Mouse (Mus musculus) limb, embryonic 15.5 days (tissue): Measurements from ENCODE around the gene Vps37c. TPM values are rescaled to one million over a fixed set of nuclear protein-coding genes. Genes with fewer than 3 reads are reported as not detected.
A peak's percentile ranks its signal among the peaks of the same experiment; 100 is the strongest.

Experiments
- ATAC-seq: fragments of 200-750 bp; cut with Nextera tagmentation; 2 replicates; pipeline ENCODE4 v1.8.0; 2017; ENCODE audit warnings: low read depth, moderate TSS enrichment; ENCODE audit not compliant: insufficient number of reproducible peaks, low FRiP score, low TSS enrichment
- H3K27ac ChIP-seq: fragments of 300-500 bp; sonication (generic); 2 replicates; pipeline ENCODE4 v1.5.1; 2015; ENCODE audit warnings: moderate library complexity, mild to moderate bottlenecking, inconsistent platforms
- H3K27me3 ChIP-seq: fragments of 300-500 bp; sonication (generic); 2 replicates; pipeline ENCODE4 v1.6.1; 2015; ENCODE audit warnings: inconsistent platforms
- H3K36me3 ChIP-seq: fragments of 300-500 bp; sonication (generic); 2 replicates; pipeline ENCODE4 v1.6.1; 2015; ENCODE audit warnings: inconsistent platforms
- H3K4me1 ChIP-seq: fragments of 300-500 bp; sonication (generic); 2 replicates; pipeline ENCODE4 v1.6.1; 2015; ENCODE audit warnings: inconsistent platforms
- H3K4me2 ChIP-seq: fragments of 300-500 bp; sonication (generic); 2 replicates; pipeline ENCODE4 v1.6.1; 2015; ENCODE audit warnings: mild to moderate bottlenecking, inconsistent platforms
- H3K4me3 ChIP-seq: fragments of 300-500 bp; sonication (generic); 2 replicates; pipeline ENCODE4 v1.5.1; 2015; ENCODE audit warnings: mild to moderate bottlenecking, inconsistent platforms
- H3K9ac ChIP-seq: fragments of 300-500 bp; sonication (generic); 2 replicates; pipeline ENCODE4 v1.6.1; 2015; ENCODE audit warnings: inconsistent platforms
- H3K9me3 ChIP-seq: fragments of 300-500 bp; sonication (generic); 2 replicates; pipeline ENCODE4 v1.6.1; 2016; ENCODE audit warnings: inconsistent platforms
- WGBS: fragments of 180-500 bp; shearing (Covaris S2); methylation state at CpG from one replicate; pipeline ENCODE4 v1.1.7; 2015; 5-methylcytosine and 5-hydroxymethylcytosine counted together
- polyA plus RNA-seq: library from polyadenylated mRNA; unstranded; fragments of >200 nt; fragmentation: Nextera tagmentation; extraction: Ambion mirVana; gene quantifications from 2 replicates; pipeline ENCODE4 v1.2.1, GENCODE M21; 2015

The Vps37c gene
- polyA plus RNA-seq: 46.0 and 48.6 TPM in 2 replicates

DNA sequence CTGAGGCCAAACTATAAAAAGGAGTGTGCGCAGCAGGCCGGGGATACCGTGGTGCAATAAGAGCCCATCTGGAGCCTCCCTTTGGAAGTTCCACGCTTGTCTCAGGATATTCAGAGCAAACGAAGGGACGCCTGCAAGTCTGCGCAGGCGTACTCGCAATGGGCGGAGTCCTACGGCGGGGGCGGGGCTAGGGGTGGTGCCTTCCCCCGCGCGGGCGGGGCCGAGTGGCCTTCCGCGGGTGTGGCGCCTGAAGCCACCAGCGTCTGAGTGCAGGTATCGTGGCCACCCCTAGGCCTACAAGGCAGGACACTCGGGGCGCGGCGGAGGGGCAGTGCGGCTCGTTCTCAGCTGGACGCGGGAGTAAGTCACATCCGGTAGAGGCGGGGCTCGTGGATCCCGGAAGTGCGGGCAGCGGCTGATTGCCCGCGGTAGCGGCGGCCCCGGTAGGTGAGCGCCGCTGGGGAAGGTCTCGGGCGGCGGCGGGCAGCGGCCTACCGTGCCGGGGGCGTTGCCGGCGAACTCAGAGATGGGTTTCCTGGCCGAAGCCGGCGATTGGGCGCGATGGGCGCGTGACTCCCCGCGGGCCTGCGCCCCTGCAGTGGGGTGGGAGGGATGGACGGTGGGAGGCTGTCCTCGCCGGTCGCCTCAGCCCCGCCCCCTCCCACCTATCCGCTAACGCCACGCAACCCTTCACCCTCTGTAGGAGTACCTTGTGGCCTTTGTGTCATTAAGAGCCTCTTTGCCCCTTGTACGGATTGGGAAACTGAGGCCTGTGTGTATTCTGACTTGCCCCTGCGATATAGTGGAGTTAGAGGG, at the start of gene Vps37c:
Vps37c (plus strand) TSS at position 199 of the 816 bp plus-strand sequence.
- no peaks in the 10 kb centered on the region for H3K9me3 ChIP-seq
- H3K4me1 ChIP-seq: peaks cover 31% of the 10 kb centered on the region
- H3K27me3 ChIP-seq: no peaks in the 10 kb centered on the region
- H3K9ac ChIP-seq: peak within 1 kb of the TSS; percentile 84
- H3K27ac ChIP-seq: peak within 1 kb of the TSS; percentile 98
- H3K4me3 ChIP-seq: peak within 1 kb of the TSS; percentile 89
- peak within 1 kb of the TSS; percentile 68 for H3K4me2 ChIP-seq
- peak; percentile 89 for ATAC-seq
- under 1% methylated on average over 67 of the region's 74 CpGs for WGBS
- no peaks in the 10 kb centered on the region for H3K36me3 ChIP-seq

DNA sequence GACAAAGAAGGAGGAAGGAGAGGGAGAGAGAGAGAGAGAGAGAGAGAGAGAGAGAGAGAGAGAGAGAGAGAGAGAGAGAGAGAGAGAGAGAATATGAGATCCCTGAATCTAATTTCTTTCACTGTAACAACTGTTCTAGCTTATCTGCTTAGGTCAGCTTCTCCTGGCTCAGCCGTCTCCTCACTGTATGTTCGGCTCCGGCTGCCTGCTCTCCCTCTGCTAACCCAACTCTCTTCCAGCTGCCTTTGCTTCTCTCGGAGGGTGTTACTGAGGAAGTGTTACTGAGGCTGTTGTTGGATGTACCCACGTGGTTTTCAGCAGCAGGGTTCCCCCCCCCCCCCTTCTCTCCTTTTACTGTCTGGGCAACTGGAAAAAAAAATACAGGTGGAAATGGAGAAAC, 48.5 kb upstream of the Vps37c start:
- no peak for ATAC-seq
- no peaks in the 10 kb centered on the region for H3K9me3 ChIP-seq
- H3K4me3 ChIP-seq: 0 out of 2 replicates have a peak overlapping the region, but pooled peaks have one; percentile 3
- 4% methylated on average over 5 of the region's 5 CpGs for WGBS
- H3K4me1 ChIP-seq: peaks cover 15% of the 10 kb centered on the region; the same call in 1 of the 2 replicates
- H3K9ac ChIP-seq: 0 out of 2 replicates have a peak overlapping the region, but pooled peaks have one; percentile 26
- H3K4me2 ChIP-seq: peak overlapping the region; percentile 31
- no peaks in the 10 kb centered on the region for H3K36me3 ChIP-seq
- no peaks in the 10 kb centered on the region for H3K27me3 ChIP-seq
- H3K27ac ChIP-seq: peak overlapping the region; percentile 79

DNA sequence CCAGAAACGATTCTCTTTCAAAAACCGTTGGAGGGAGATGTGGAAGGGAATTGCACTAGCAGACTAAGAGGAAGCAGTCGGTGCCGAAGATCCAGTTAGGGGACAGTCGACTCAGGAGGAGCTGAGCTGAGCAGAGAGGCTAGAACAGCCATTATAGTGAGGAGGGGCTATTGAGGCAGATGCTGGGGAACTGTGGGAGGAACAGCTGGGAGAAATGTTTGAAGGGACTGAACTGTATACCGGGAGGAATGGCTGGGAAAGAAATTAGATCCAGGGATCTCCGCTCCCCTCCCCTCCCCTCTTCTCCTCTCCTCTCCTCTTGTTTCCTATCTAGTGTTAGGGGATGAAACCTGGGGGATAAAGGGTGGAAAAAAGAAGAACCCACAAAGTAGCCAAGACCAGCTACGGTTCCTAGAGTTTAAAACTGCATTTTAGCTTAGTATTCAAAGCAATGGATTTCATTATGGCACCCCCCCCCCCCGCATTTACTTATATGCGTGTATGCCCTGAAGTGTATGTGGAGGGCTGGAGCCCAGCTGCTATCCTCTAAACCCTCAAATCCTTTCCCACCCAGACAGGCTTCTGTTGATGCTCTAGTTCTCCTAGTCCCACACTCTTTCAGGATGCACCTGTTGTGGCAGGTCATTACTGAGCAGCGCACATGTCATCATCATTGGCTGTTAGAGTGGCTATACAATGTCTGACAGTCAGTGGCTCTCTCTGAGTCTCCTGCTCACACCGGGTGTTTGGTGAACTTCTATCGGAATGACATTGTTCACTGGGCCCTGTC, 47.8 kb upstream of the Vps37c start:
- H3K27ac ChIP-seq: peak overlapping the region; percentile 79
- peak overlapping the region; percentile 31 for H3K4me2 ChIP-seq
- H3K4me1 ChIP-seq: peaks cover 8% of the 10 kb centered on the region; the same call in 1 of the 2 replicates
- 0 out of 2 replicates have a peak overlapping the region, but pooled peaks have one; percentile 26 for H3K9ac ChIP-seq
- H3K36me3 ChIP-seq: no peaks in the 10 kb centered on the region
- peak; percentile 73 for ATAC-seq
- WGBS: 38% methylated on average over 13 of the region's 13 CpGs
- 0 out of 2 replicates have a peak overlapping the region, but pooled peaks have one; percentile 3 for H3K4me3 ChIP-seq
- H3K27me3 ChIP-seq: no peaks in the 10 kb centered on the region
- no peaks in the 10 kb centered on the region for H3K9me3 ChIP-seq

- 83% methylated on average over 2 of the region's 2 CpGs for WGBS
- H3K9me3 ChIP-seq: no peaks in the 10 kb centered on the region
- H3K36me3 ChIP-seq: no peaks in the 10 kb centered on the region
- H3K4me1 ChIP-seq: peaks cover 1% of the 10 kb centered on the region; the same call in 1 of the 2 replicates
- H3K4me2 ChIP-seq: no peak overlapping the region
- no peak for ATAC-seq
- no peaks in the 10 kb centered on the region for H3K27me3 ChIP-seq
- H3K27ac ChIP-seq: no peak overlapping the region
- no peak overlapping the region for H3K4me3 ChIP-seq
- no peak overlapping the region for H3K9ac ChIP-seq
These were observed 42.9 kb upstream of the Vps37c start for GRCm38 (mm10) chr19:10645616-10646015.

- ATAC-seq: no peak
- no peak overlapping the region for H3K4me3 ChIP-seq
- no peaks in the 10 kb centered on the region for H3K36me3 ChIP-seq
- no peaks in the 10 kb centered on the region for H3K9me3 ChIP-seq
- H3K4me1 ChIP-seq: no peaks in the 10 kb centered on the region
- WGBS: 82% methylated on average over 8 of the region's 8 CpGs
- H3K27me3 ChIP-seq: no peaks in the 10 kb centered on the region
- H3K27ac ChIP-seq: no peak overlapping the region
- no peak overlapping the region for H3K9ac ChIP-seq
- no peak overlapping the region for H3K4me2 ChIP-seq
These were observed 40.4 kb upstream of the Vps37c start for GRCm38 (mm10) chr19:10648156-10648555.

DNA sequence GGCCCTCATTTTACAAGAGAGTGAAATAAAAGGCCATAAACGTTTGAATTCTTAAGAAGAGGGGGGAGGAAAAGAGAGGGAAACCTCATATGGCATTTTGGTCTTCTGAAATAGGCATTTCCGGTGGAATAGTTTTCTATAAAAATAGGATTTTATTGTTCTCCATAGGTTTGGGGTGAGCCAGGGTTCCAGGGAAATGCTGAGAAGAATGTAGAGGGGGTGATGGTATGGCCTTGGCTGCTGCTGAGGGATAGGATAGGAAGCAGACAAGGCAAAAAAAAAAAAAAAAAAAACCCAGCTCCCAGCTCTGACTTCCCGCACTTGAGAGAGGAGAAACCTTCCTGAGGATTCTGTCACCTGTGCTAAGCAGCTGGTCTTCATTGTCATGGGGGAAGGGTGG, 32.5 kb upstream of the Vps37c start:
- peak; percentile 16; the same call in 1 of the 2 replicates for ATAC-seq
- Histone ChIP-seq H3K4me3 (no peak overlapping the region), H3K4me2 (no peak overlapping the region), H3K9me3 (no peaks in the 10 kb centered on the region), H3K27me3 (no peaks in the 10 kb centered on the region), H3K9ac (no peak overlapping the region), H3K27ac (peak overlapping the region; percentile 75), H3K36me3 (no peaks in the 10 kb centered on the region), H3K4me1 (peaks cover 14% of the 10 kb centered on the region)
- 12% methylated on average over 3 of the region's 3 CpGs for WGBS

GRCm38 (mm10) chr19:10657742-10658141, 30.8 kb upstream of the Vps37c start:
- H3K4me3 ChIP-seq: no peak overlapping the region
- peaks cover 14% of the 10 kb centered on the region for H3K4me1 ChIP-seq
- no peak overlapping the region for H3K27ac ChIP-seq
- H3K36me3 ChIP-seq: no peaks in the 10 kb centered on the region
- ATAC-seq: no peak
- 81% methylated on average over 5 of the region's 5 CpGs for WGBS
- H3K9ac ChIP-seq: no peak overlapping the region
- H3K9me3 ChIP-seq: no peaks in the 10 kb centered on the region
- no peaks in the 10 kb centered on the region for H3K27me3 ChIP-seq
- no peak overlapping the region for H3K4me2 ChIP-seq

DNA sequence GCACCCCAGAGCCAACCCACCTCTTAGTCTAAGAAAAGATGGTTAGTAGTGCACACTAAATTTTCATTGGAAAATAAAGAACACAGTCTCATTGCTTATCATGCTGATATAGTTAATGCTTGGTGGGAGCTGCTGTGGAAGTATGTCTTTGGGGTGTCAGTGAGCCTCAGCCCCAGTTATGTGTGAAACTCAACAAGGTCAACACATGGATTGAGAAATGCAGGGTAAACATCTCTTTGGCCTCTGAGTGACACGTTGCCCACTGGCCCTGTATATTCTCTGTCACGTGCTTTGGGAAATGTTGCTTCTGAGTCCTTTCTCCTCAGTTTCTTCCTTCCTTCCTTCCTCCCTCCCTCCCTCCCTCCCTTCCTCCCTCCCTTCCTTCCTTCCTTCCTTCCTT, 30.1 kb upstream of the Vps37c start:
- 73% methylated on average over 2 of the region's 2 CpGs for WGBS

GRCm38 (mm10) chr19:10661373-10661772, 27.2 kb upstream of the Vps37c start:
- Histone ChIP-seq H3K9me3 (no peaks in the 10 kb centered on the region), H3K27ac (no peak overlapping the region), H3K27me3 (no peaks in the 10 kb centered on the region), H3K9ac (no peak overlapping the region), H3K4me2 (no peak overlapping the region), H3K4me1 (peaks cover 4% of the 10 kb centered on the region), H3K36me3 (no peaks in the 10 kb centered on the region), H3K4me3 (no peak overlapping the region)
- no peak for ATAC-seq
- WGBS: 87% methylated on average over 5 of the region's 5 CpGs

More for the DNA sequence above, 30.1 kb upstream of the Vps37c start:
- Histone ChIP-seq H3K4me3 (no peak overlapping the region), H3K4me2 (no peak overlapping the region), H3K27me3 (no peaks in the 10 kb centered on the region), H3K27ac (no peak overlapping the region), H3K9ac (no peak overlapping the region), H3K4me1 (peaks cover 14% of the 10 kb centered on the region), H3K9me3 (no peaks in the 10 kb centered on the region), H3K36me3 (no peaks in the 10 kb centered on the region)
- ATAC-seq: no peak

- Histone ChIP-seq H3K4me1 (no peaks in the 10 kb centered on the region), H3K9ac (no peak overlapping the region), H3K9me3 (no peaks in the 10 kb centered on the region), H3K4me3 (no peak overlapping the region), H3K27me3 (no peaks in the 10 kb centered on the region), H3K4me2 (no peak overlapping the region), H3K27ac (no peak overlapping the region), H3K36me3 (no peaks in the 10 kb centered on the region)
- ATAC-seq: no peak
- WGBS: 87% methylated on average over 2 of the region's 2 CpGs
These were observed 26.6 kb upstream of the Vps37c start for GRCm38 (mm10) chr19:10661919-10662318.

GRCm38 (mm10) chr19:10662665-10663064, 25.9 kb upstream of the Vps37c start:
- H3K36me3 ChIP-seq: no peaks in the 10 kb centered on the region
- no peaks in the 10 kb centered on the region for H3K27me3 ChIP-seq
- H3K9me3 ChIP-seq: no peaks in the 10 kb centered on the region
- H3K4me3 ChIP-seq: no peak overlapping the region
- no peaks in the 10 kb centered on the region for H3K4me1 ChIP-seq
- H3K27ac ChIP-seq: no peak overlapping the region
- no peak overlapping the region for H3K9ac ChIP-seq
- WGBS: 67% methylated on average over 3 of the region's 3 CpGs
- no peak for ATAC-seq
- H3K4me2 ChIP-seq: no peak overlapping the region

- WGBS: 57% methylated on average over 3 of the region's 3 CpGs
- no peaks in the 10 kb centered on the region for H3K27me3 ChIP-seq
- H3K9me3 ChIP-seq: no peaks in the 10 kb centered on the region
- no peak overlapping the region for H3K27ac ChIP-seq
- H3K9ac ChIP-seq: no peak overlapping the region
- H3K4me1 ChIP-seq: no peaks in the 10 kb centered on the region
- H3K4me3 ChIP-seq: no peak overlapping the region
- no peak for ATAC-seq
- no peak overlapping the region for H3K4me2 ChIP-seq
- H3K36me3 ChIP-seq: no peaks in the 10 kb centered on the region
These were observed 23.4 kb upstream of the Vps37c start for GRCm38 (mm10) chr19:10665093-10665492.
